Mouse (Mus musculus) bone marrow macrophage, adult 2 months (primary cell): Measurements from ENCODE around the gene Lmbr1. TPM values are rescaled to one million over a fixed set of nuclear protein-coding genes. Genes with fewer than 3 reads are reported as not detected.
A peak's percentile ranks its signal among the peaks of the same experiment; 100 is the strongest.

Source experiments
- H3K27ac ChIP-seq: 2 replicates; pipeline ENCODE4 v1.5.1; 2012; ENCODE audit warnings: low read depth, low read length; ENCODE audit not compliant: insufficient read depth
- H3K4me1 ChIP-seq: 2 replicates; pipeline ENCODE4 v1.6.1; 2012; ENCODE audit warnings: low read length; ENCODE audit not compliant: control insufficient read depth, insufficient read depth
- H3K4me3 ChIP-seq: 2 replicates; pipeline ENCODE4 v1.5.1; 2012; ENCODE audit warnings: mild to moderate bottlenecking, low read length, moderate library complexity; ENCODE audit not compliant: insufficient read depth
- CTCF ChIP-seq: IDR thresholded peaks from 2 replicates; pipeline ENCODE4 v1.5.1; 2012; ENCODE audit warnings: low read depth, mild to moderate bottlenecking, low read length, moderate library complexity
- POLR2A ChIP-seq: IDR thresholded peaks from 2 replicates; pipeline ENCODE4 v1.6.1; 2012; ENCODE audit warnings: mild to moderate bottlenecking, low read depth, low read length, borderline replicate concordance
- polyA plus RNA-seq: library from polyadenylated mRNA; stranded (reverse); fragments of >200 nt; gene quantifications from 2 replicates; pipeline ENCODE4 v1.2.4, GENCODE M21; 2012; ENCODE audit not compliant: missing spikeins, insufficient read depth, insufficient read length

Gene Lmbr1
- polyA plus RNA-seq, 1 experiment = 3.5 TPM

- no peaks in the 10 kb centered on the region for H3K4me1 ChIP-seq
- TF ChIP-seq POLR2A = no peak
- TF ChIP-seq CTCF = no peak
- H3K27ac ChIP-seq = no peak overlapping the region
- H3K4me3 ChIP-seq = no peak overlapping the region
Measured at GRCm38 (mm10) chr5:29211980-29212555, 166.1 kb downstream of the Lmbr1 start.

GRCm38 (mm10) chr5:29205690-29206089, 172.5 kb downstream of the Lmbr1 start:
- no peaks in the 10 kb centered on the region for H3K4me1 ChIP-seq
- no peak overlapping the region for H3K27ac ChIP-seq
- H3K4me3 ChIP-seq = no peak overlapping the region
- TF ChIP-seq CTCF = no peak
- no peak for TF ChIP-seq POLR2A

- Histone ChIP-seq H3K27ac (no peak overlapping the region), H3K4me1 (0 out of 2 replicates have a peak, but pooled peaks cover 4% of the 10 kb centered on the region), H3K4me3 (no peak overlapping the region)
- TF ChIP-seq CTCF (no peak), POLR2A (no peak)
Measured at GRCm38 (mm10) chr5:29199868-29200267, 178.3 kb downstream of the Lmbr1 start.

DNA sequence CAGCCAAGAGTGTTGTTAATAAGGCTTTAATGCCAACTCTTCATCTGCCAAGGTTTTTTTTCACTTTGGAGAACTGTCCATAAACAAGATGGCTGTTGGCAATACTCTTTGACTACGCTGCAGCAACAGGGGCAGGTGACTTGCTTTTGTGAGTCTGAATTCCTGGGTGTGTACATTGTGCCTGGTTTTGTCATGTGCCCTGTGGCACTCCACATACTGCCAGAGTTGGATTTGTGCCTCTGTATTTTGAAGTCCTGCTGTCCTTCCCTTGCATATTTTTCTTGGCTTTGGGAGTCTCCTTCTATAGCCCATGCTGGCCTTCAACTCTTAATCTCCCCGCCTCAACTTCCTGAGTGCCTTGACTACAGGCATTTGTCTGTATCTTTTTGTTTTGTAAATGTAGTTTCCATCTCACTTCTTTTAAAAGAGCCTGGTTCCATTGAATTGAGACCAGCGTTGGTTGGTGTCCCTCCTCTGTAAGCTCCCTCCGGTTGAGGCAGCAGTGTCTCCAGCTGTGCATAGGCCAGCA, 179.2 kb downstream of the Lmbr1 start:
- no peak overlapping the region for H3K27ac ChIP-seq
- H3K4me3 ChIP-seq = no peak overlapping the region
- H3K4me1 ChIP-seq = 0 out of 2 replicates have a peak, but pooled peaks cover 4% of the 10 kb centered on the region
- TF ChIP-seq CTCF = no peak
- TF ChIP-seq POLR2A = no peak

DNA sequence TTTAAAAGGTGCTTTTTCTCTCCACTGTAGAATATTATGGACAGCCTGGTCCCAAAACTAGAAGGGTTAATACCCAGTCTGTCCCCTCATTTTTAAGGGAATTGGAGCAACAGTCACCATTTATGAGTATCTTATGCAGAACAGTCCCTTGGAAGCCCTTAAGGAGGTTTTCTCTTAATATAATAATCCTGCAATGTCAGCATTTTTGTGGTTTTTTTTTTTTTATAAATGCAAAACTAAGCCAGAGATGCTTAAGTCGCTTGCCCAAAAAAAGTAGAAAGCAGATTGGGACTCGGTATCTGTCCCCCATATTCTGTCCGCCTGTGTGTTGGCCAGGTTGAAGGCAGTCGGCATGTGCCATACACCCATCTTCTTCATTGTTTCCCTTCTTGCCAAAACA, 181.0 kb downstream of the Lmbr1 start:
- Histone ChIP-seq H3K27ac (no peak overlapping the region), H3K4me3 (no peak overlapping the region), H3K4me1 (0 out of 2 replicates have a peak, but pooled peaks cover 4% of the 10 kb centered on the region)
- TF ChIP-seq CTCF = no peak
- TF ChIP-seq POLR2A = no peak

GRCm38 (mm10) chr5:29196264-29196658, 181.9 kb downstream of the Lmbr1 start:
- Histone ChIP-seq H3K4me3 (peak overlapping the region; percentile 69), H3K4me1 (0 out of 2 replicates have a peak, but pooled peaks cover 4% of the 10 kb centered on the region), H3K27ac (no peak overlapping the region)
- TF ChIP-seq POLR2A (no peak), CTCF (no peak)

DNA sequence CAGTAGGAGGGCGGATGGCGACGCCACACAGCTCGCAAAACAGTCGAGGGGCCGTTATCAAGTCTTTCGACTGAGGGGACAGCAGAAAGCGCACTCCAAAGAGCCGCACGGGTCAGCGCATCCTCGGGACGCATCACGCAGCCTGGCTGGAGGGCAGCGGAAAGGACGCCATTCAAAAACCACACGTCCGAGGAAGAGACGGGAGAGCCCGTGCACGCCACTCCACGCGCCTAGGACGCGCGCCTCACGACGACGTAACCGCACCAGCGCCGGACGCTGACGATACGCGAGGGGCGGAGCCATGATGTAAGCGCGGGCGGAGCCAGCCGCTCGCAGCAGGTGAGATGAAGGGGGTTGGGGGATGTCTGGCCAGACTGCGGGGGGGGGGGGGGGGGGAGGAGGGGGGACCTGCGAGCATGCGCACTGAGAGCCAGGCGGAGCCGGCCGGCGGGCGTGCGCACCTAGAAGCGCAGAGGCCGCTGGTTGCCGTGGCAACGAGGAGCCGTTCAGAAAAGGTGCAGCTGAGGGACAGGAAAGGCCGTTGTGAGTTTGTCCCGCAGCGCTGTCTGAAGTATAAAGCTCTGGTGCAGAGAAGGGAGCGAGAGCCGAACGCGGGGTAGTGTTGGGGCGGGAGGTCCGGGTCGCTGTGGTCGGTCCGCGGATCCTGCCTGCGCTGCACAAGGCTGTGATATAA, 182.5 kb downstream of the Lmbr1 start, which contains the start of gene Rnf32:
TSS of gene Rnf32 (plus strand) at position 423 of the 694 bp plus-strand sequence.
- no peak within 1 kb of the TSS for H3K27ac ChIP-seq
- peak within 1 kb of the TSS; percentile 69 for H3K4me3 ChIP-seq
- TF ChIP-seq CTCF (no peak), POLR2A (no peak)
- 0 out of 2 replicates have a peak, but pooled peaks cover 4% of the 10 kb centered on the region for H3K4me1 ChIP-seq

- Histone ChIP-seq H3K4me3 (peak overlapping the region; percentile 69), H3K4me1 (0 out of 2 replicates have a peak, but pooled peaks cover 4% of the 10 kb centered on the region), H3K27ac (no peak overlapping the region)
- TF ChIP-seq CTCF = no peak
- no peak for TF ChIP-seq POLR2A
Measured at GRCm38 (mm10) chr5:29195231-29195569, 183.0 kb downstream of the Lmbr1 start.

DNA sequence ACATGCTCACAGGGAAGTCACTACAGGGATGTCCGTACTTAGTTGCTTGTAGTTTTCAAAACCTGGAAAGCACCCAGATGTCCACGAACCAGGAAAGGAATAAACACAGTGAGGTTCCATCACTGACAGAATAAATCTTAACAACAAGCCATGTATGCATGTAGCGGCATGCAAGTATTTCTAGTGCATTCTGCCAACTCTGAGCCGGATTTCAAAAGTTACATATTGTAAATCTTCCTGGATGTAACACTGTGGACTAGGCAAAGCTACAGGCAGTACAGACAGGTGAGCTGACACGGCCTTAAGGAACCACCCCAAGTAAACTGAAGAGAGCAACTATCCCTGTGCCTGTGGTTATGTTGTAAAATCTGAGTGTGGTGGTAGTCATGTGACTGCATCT, 191.4 kb downstream of the Lmbr1 start:
- TF ChIP-seq POLR2A (no peak), CTCF (no peak)
- Histone ChIP-seq H3K27ac (no peak overlapping the region), H3K4me3 (no peak overlapping the region), H3K4me1 (peaks cover 5% of the 10 kb centered on the region)

Other genes starting within 250 kb of the Lmbr1 start
- not detected in 2 replicates for gene Rnf32, start 182.4 kb downstream of the Lmbr1 start, polyA plus RNA-seq
- gene Nom1, start 56.3 kb upstream of the Lmbr1 start, polyA plus RNA-seq = 10.7 and 12.3 TPM in 2 replicates
- gene Mnx1, start 100.1 kb upstream of the Lmbr1 start, polyA plus RNA-seq = not detected in 2 replicates
- 11.5 and 15.9 TPM in 2 replicates for gene Ube3c, start 190.9 kb upstream of the Lmbr1 start, polyA plus RNA-seq